Mouse (Mus musculus): ENCODE measurements at regions not wholly inside any gene's neighbourhood (a gene's known extent, or its start where the extent isn't known, plus 50 kb on each side); places are given as distances from the start of the nearest gene placed in this dataset.

DNA sequence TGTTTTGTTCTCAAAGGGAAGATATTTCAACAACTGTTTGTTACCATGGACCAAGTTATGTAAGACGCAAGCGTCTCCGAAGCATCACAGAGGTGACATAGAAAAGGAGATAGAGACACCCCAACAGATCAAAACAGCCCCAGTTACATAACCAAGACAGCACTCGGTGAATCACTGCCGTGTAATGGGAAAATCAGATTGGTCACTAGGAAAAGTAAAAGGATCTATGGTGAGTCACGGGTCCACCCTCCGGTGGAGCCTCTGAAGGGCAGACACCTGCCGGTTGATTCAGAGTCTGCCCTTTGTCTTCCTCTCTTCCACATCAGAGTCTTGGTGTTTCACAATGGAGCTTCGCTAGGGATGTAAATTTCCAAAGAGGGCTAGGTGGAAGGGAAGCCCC lies 62.9 kb upstream of the Odc1 start:
- DNase-seq = no peak

DNA sequence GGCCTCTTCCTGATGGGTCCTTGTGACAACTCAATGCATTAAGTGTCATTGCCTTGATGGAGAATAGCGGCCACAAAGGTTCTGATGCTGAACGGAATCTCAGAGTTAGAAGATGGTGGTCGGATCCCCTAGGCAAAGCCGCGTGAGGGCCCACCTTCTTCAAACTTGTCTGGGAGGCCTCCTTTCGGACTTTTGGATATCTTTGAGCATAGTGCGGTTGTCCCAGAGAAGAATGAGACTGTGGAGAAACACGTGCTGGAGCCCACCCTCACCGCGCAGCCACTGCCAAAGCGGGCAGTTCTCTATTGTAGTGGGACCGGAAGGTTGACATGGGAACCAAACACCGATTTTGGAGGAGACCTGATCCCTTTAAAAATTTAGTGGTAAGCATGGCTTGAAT lies 62.4 kb upstream of the Odc1 start:
- DNase-seq = no peak

GRCm38 (mm10) chr12:17484448-17484847 lies 60.1 kb upstream of the Odc1 start:
- peak; percentile 47 for DNase-seq

DNA sequence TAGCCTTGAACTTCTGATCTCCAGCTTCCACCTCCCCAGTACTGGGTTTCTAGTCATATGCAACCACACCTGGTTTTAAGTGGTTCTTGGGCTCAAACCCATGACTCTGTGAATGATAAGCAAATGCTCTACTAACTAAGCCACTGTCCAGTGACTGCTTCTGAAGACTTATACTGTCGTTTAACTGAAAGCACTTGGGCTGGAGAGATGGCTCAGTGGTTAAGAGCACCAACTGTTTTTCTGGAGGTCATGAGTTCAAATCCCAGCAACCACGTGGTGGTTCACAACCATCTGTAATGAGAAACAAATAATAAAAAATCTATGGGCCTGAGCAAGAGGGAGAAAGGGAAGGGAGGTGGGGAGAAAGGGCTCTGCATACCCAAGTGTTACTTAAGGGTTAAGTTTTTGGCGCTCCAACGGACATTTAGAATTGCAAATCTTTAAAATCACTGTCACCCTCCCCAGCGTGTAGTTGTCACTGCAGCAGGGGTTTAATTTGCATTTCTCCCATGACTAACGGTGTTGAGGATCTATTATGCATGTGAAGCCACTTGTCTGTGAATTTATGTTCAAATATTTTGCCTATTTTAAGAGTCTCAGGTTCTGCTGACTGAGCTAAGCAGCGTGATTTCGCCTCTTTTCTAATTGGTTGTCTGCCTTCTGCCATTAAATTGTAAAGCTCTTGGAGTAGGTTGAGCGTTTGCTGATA lies 58.4 kb upstream of the Odc1 start:
- no peak for DNase-seq

GRCm38 (mm10) chr12:17487336-17487735 lies 57.3 kb upstream of the Odc1 start:
- no peak for DNase-seq

- DNase-seq = no peak
These were observed 56.4 kb upstream of the Odc1 start for GRCm38 (mm10) chr12:17488203-17488602.

DNA sequence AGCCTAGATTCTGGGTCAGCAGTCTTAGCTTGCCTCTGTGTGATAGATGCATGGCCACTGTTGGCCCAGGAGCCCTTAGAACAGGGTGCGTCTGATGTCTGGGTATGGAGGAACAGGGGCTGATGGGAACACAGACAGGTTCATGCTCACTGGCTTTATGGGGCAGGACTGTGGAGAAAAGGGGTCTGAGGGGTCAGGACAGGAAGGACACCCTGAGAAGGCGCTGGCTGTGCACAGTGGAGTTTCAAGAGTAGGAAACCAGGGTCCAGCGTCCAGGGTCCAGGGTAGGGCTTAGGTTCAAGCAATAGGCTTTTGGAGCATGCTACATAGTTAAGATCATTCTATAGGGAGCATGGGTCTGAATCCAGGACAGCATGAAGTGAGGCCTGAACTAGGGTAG lies 54.6 kb upstream of the Odc1 start:
- DNase-seq = no peak

- no peak for DNase-seq
These were observed 52.0 kb upstream of the Odc1 start for GRCm38 (mm10) chr12:17492574-17492973.

DNA sequence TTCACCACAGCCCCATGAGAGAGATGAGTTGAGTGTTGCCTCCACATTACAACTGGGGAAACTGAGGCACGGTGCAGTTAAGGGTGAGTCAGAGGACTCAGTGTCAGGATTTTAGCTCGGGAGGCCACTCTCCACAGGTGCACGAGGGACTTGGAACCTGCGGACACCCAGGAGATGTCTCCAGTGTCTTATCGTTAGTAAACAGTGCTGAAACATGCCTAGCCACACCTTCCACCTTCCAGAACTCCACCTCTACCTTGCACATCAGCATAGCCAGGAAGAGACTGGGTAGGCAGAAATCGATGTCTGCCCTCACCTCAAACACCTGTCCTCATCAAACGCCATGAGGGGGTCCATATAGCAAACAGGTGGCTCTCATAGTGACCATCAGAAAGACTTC lies 51.5 kb upstream of the Odc1 start:
- no peak for DNase-seq

- no peak for DNase-seq
These were observed 50.8 kb upstream of the Odc1 start for GRCm38 (mm10) chr12:17493810-17494209.

Measured in lung, postnatal 10 days (tissue).